Mouse (Mus musculus): ENCODE data around the gene Pkd2l1. TPM values are rescaled to one million over a fixed set of nuclear protein-coding genes. Genes with fewer than 3 reads are reported as not detected.

Gene Pkd2l1
- not detected in 2 replicates for total RNA-seq (2017)

- no peak for ATAC-seq (replicated peaks; ENCODE audit: low read depth, poor library complexity, severe bottlenecking)
Measured at GRCm38 (mm10) chr19:44192342-44192741, at the start of gene Pkd2l1. TSS of gene Pkd2l1 (minus strand) at chr19:44192442.

DNA sequence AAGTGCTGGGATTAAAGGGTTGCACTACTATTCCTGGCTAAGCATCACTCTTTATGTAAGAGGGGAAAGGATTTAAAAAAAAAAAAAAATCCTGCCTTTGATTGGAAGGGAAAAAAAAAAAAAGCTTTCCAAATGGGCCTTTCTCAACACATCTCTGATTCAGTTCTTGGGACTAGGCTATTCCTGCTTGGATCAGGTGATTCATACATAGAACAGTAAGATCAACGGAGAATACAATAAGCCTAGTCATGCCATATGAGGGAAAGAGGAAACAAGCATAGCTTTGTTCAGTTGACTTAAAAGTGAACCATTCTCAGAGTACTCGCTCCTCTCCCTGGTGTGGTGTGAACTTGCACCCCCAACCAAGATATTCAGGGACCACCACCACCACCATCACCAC lies 46.7 kb upstream of the Pkd2l1 start:
- 0 out of 2 replicates have a peak, but pooled peaks have one; percentile 32 for ATAC-seq (replicated peaks; ENCODE audit: low read depth, poor library complexity, severe bottlenecking)

DNA sequence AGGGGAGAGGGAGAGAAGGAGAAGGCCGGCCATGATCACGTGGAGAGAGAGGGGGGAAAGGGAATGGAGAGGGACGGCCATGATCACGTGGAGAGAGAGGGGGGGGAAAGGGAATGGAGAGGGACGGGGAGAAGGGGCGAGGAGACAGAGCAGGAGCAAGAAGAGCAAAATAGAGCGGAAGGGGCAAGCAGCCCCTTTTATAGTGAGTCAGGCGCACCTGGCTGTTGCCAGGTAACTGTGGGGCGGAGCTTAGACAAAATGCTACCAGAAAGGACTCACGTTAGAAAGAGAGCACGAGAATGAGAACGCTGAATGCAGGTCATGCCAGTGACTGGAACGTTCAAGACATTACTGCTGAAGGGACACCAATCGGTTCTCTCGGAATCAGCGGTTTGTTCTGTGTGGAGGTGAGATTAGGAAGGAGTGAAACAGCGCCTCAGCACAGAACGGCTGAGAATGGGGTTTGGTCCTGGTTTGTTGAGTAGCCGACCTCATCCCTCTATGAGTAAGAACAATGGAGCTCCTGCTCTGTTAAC lies 45.3 kb upstream of the Pkd2l1 start:
- no peak; the same call in 1 of the 2 replicates for ATAC-seq (replicated peaks; ENCODE audit: low read depth, poor library complexity, severe bottlenecking)

DNA sequence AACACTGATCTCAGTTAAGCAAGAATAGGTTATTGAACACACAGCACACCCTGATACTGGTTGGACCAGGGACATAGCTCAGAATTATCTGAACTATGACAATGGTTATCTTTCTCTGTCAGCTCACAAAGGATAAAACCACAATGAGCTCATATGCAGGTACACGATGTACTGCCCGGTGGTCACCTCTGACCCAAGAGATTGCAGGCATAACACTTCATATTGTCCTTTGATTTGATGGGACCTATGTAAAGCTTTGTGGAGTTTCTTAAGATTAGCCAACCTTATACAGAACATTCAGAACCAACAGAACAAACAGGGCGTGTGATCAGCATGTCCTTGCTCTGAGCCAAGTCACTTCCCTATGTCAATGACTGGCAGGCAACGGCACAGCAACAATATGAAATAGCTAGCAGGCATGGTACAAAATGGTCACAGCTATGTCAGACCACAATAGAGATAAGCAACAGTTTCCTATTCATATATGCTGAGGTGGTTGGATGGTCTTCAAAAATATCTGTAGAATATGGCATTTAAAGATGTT lies 39.4 kb upstream of the Pkd2l1 start:
- 0 out of 2 replicates have a peak, but pooled peaks have one; percentile 22 for ATAC-seq (replicated peaks; ENCODE audit: low read depth, poor library complexity, severe bottlenecking)

- ATAC-seq (replicated peaks; ENCODE audit: low read depth, poor library complexity, severe bottlenecking), result no peak
Measured at GRCm38 (mm10) chr19:44230212-44230611, 38.0 kb upstream of the Pkd2l1 start.

- ATAC-seq (replicated peaks; ENCODE audit: low read depth, poor library complexity, severe bottlenecking), result no peak
Measured at GRCm38 (mm10) chr19:44229776-44230175, 37.5 kb upstream of the Pkd2l1 start.

DNA sequence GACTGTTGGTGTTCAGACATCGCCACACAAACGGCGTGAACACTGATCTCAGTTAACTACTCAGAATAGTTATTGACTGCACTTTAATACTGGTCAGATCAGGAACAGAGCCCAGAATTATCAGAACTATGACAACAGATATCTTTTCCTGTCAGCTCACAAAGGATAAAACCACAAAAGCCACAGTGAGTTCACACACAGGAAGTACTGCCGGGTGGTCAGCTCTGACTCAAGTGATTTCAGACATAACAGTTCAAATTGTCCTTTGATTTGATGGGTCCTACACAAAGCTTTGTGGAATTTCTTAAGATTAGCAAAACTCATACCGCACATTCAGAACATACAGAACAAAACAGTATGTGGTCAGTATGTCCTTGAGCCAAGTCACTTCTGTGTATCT lies 33.5 kb upstream of the Pkd2l1 start:
- peak; percentile 99 for ATAC-seq (replicated peaks; ENCODE audit: low read depth, poor library complexity, severe bottlenecking)

DNA sequence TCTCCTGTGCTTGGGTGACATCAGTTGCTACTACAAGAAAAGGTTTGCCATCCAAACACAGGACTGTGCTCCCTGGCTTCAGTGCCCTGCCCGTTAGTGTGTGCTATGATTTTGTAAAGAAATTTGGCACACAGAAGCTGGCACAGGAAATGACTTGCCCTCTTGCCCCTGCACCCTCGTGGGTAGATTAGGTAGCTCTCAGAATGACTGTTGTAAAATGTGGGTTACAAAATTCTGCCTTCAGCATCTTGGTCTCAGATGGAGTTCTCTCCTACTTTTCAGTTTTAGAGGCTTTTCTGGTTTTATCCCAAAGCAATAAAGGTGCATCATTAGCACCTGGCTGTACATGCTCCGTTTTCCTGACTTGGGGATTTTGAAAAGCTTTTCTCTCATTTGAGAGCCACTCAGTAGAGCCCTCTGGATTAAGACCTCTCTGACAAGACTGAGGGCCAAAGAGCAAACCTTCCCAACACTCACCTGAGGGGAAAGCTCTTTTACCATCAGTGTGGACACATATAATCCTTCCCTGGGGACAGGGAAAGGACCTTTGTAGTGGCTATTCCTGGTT lies 25.8 kb upstream of the Pkd2l1 start:
- ATAC-seq (replicated peaks; ENCODE audit: low read depth, poor library complexity, severe bottlenecking), result peak; percentile 69; the same call in 1 of the 2 replicates

GRCm38 (mm10) chr19:44215255-44215654 lies 23.0 kb upstream of the Pkd2l1 start:
- ATAC-seq (replicated peaks; ENCODE audit: low read depth, poor library complexity, severe bottlenecking), result 0 out of 2 replicates have a peak, but pooled peaks have one; percentile 29

DNA sequence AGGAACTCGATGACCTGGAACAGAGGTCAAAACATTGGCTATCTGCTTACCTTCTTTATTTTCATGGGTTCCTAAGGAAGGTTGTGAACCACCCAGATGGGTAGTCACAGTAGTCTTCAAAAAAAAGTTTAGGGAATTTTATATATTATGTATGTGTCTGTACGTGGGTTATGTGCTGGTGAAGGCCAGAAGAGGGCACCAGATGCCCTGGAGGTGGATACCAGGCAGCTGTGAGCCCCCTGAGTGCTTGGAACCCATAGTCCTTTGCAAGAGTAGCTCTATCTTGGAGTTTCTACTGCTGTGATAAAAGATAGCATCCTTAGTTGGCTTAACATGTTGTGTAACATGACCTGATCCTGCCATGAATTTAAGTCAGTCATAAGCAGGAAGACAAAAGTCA lies 14.8 kb upstream of the Pkd2l1 start:
- peak; percentile 66; the same call in 1 of the 2 replicates for ATAC-seq (replicated peaks; ENCODE audit: low read depth, poor library complexity, severe bottlenecking)

DNA sequence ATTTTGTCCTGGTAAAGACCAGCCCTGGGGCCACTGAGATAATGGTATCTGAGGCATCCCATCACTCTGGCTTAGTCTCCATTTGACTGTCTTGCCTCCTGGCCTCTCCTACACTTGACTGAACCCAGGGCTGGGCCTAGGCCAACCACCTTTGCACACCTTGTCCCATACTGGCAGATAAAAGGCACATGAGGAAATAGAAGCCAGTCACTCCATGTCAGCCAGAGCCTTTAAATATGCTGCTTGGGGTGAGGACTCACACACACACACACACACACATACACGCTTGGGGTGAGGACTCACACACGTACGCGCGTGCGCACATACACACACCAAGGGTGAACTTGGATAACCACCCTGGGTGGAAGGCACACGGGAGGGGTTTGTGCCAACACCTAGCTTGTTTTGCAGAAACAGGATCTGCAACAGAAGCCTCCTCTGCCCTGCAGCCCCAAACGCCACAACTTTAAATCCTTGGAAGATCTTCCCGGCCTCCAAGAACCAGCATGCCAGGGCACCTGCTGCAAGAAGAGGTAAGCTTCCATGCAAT lies 10.8 kb upstream of the Pkd2l1 start, which contains the start of gene Scd3:
Gene Scd3 (plus strand): TSS at position 255 of the 550 bp plus-strand sequence.
- ATAC-seq (replicated peaks; ENCODE audit: low read depth, poor library complexity, severe bottlenecking), result no peak

- no peak for ATAC-seq (replicated peaks; ENCODE audit: low read depth, poor library complexity, severe bottlenecking)
Measured at GRCm38 (mm10) chr19:44198964-44199363, 6.7 kb upstream of the Pkd2l1 start.

DNA sequence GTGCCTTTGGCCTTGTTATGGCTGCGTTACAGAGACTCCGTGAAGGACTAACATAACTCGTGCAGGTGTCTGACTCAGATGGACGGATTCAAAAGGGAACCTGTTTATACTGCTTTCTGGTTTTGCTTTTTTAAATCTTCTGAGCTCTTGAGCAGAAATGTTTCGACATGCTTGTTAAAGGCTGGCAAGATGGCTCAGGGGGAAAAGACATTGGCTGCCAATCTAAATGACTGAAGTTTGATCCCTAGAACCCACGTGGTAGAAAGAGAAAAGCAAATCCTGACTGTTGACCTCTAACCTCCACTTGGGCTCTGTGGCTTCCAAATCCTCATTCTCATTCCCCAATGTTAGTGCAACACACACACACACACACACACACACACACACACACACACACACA lies 6.3 kb upstream of the Pkd2l1 start:
- ATAC-seq (replicated peaks; ENCODE audit: low read depth, poor library complexity, severe bottlenecking), result no peak

- peak; percentile 85 for ATAC-seq (replicated peaks; ENCODE audit: low read depth, poor library complexity, severe bottlenecking)
Measured at GRCm38 (mm10) chr19:44197053-44197852, 5.0 kb upstream of the Pkd2l1 start.

DNA sequence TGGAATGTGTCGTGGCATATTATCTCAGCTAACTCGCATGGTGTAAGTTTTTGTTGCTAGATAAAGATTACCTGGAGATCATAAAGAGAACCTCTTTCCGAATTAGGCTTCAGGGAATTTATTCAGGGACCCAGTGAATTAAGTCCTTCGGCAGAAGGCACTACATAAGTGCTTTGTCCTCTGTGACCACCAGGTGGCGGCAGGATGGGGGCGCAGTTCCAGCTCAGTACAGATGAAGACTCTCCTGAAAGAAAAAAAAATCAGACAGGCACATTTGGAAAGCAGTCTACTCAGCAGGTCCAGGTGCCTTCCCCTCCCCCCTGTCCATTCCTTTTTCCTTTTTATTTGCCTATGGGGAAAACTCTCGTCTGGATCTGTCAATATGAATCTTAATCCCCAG lies 2.9 kb upstream of the Pkd2l1 start:
- ATAC-seq (replicated peaks; ENCODE audit: low read depth, poor library complexity, severe bottlenecking), result peak; percentile 39

GRCm38 (mm10) chr19:44193906-44194305 lies 1.7 kb upstream of the Pkd2l1 start:
- ATAC-seq (replicated peaks; ENCODE audit: low read depth, poor library complexity, severe bottlenecking), result no peak

GRCm38 (mm10) chr19:44189056-44189455 lies 3.2 kb downstream of the Pkd2l1 start:
- ATAC-seq (replicated peaks; ENCODE audit: low read depth, poor library complexity, severe bottlenecking), result no peak

DNA sequence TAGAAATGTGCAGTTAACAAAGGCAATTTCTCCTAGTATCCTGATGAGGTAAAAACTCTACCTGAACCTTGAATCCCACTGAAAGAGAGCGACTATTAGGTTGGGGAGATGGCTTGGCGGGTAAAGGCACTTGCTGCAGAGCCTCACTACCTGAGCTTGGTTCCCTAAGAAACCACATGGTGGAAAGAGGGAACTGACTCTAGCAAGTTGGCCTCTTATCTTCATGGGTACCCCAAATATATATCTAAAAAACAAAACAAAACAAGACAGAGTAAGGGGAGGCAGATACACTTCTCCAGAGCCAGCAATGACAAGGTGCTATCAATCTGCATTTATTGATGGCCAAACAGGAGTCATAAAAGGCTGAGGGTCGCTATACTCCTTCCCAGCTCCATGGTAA lies 8.3 kb downstream of the Pkd2l1 start:
- ATAC-seq (replicated peaks; ENCODE audit: low read depth, poor library complexity, severe bottlenecking), result no peak

- no peak for ATAC-seq (replicated peaks; ENCODE audit: low read depth, poor library complexity, severe bottlenecking)
Measured at GRCm38 (mm10) chr19:44180502-44180901, 11.7 kb downstream of the Pkd2l1 start.

DNA sequence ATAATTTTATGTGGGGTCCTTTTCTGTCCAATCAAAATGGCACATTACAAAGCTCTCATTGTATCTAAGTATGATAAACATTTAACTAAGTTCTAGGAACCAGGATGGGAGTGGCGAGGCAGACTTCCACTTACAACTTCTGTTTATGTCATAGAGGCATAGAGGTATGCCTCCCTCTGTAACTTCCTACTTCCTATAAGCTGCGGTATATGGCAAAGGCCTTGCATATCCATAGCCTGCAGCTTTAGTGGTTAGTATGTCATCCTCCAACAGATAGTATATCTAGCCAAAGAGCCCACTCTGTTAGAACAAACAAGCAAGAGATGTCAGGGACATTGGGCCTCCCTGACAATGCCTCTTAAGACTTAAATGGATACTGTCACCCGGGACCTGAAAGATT lies 15.5 kb downstream of the Pkd2l1 start:
- ATAC-seq (replicated peaks; ENCODE audit: low read depth, poor library complexity, severe bottlenecking), result no peak

DNA sequence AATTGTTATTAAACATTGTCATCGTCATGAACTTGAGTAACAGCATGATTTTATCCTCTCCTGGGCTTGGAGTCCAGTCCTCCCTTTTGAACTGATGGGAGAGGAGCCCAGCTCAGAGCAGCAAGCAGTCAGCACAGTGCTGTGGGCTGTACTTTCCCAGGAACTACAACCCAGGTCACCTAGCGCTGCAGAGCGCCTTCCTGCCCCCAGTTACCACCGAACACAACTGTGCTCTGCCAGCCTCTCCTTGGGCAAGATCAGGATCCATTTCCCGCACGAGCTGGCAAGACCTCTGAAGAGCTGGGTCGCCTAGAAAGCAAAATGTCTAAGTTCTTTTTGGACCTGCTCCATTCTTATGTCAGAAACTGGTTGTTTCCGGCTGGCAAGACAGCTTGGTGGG lies 17.4 kb downstream of the Pkd2l1 start:
- no peak for ATAC-seq (replicated peaks; ENCODE audit: low read depth, poor library complexity, severe bottlenecking)
